Mouse (Mus musculus) heart, postnatal 0 days (tissue): Measurements from ENCODE around the gene Otp. TPM values are rescaled to one million over a fixed set of nuclear protein-coding genes. Genes with fewer than 3 reads are reported as not detected.

Experiments
- ATAC-seq: fragments of 200-750 bp; cut with Nextera tagmentation; 2 replicates; pipeline ENCODE4 v1.8.0; 2017; ENCODE audit warnings: low read depth, moderate number of reproducible peaks, moderate library complexity; ENCODE audit not compliant: insufficient read depth
- DNase-seq: peaks from one replicate; pipeline ENCODE4 v3.0.0-alpha.2; 2016; ENCODE audit warnings: low spot score
- H3K27ac ChIP-seq: fragments of 300-500 bp; sonication (generic); 2 replicates; pipeline ENCODE4 v1.5.1; 2014; ENCODE audit warnings: low read depth, mild to moderate bottlenecking
- H3K27me3 ChIP-seq: fragments of 300-500 bp; sonication (generic); 2 replicates; pipeline ENCODE4 v1.6.1; 2014; ENCODE audit warnings: low read length, mixed read lengths; ENCODE audit not compliant: control insufficient read depth, insufficient read depth
- H3K36me3 ChIP-seq: fragments of 300-500 bp; sonication (generic); replicated peaks from 2 replicates; pipeline ENCODE4 v1.6.1; 2014; ENCODE audit warnings: low read length, mixed read lengths; ENCODE audit not compliant: control insufficient read depth, insufficient read depth
- H3K4me1 ChIP-seq: fragments of 300-500 bp; sonication (generic); 2 replicates; pipeline ENCODE4 v1.6.1; 2014; ENCODE audit warnings: antibody characterized with exemption; ENCODE audit not compliant: control insufficient read depth, insufficient read depth
- H3K4me2 ChIP-seq: fragments of 300-500 bp; sonication (generic); 2 replicates; pipeline ENCODE4 v1.6.1; 2014; ENCODE audit warnings: low read depth, mild to moderate bottlenecking, low read length, moderate library complexity
- H3K4me3 ChIP-seq: fragments of 300-500 bp; sonication (generic); 2 replicates; pipeline ENCODE4 v1.5.1; 2014; ENCODE audit warnings: low read depth, low read length
- H3K9ac ChIP-seq: fragments of 300-500 bp; sonication (generic); replicated peaks from 2 replicates; pipeline ENCODE4 v1.6.1; 2014; ENCODE audit warnings: low read depth, low read length, mixed read lengths
- H3K9me3 ChIP-seq: fragments of 300-500 bp; sonication (generic); replicated peaks from 2 replicates; pipeline ENCODE4 v1.6.1; 2016; ENCODE audit warnings: low read length; ENCODE audit not compliant: control insufficient read depth
- CTCF ChIP-seq: IDR thresholded peaks from 2 replicates; pipeline ENCODE4 v1.5.1; 2016; ENCODE audit warnings: antibody characterized with exemption, control low read depth, low read depth
- EP300 ChIP-seq: IDR thresholded peaks from 2 replicates; pipeline ENCODE4 v1.6.1; 2016; ENCODE audit warnings: antibody characterized with exemption, low read depth
- WGBS: fragments of 180-500 bp; shearing (Covaris S2); extraction: QIAGEN DNeasy Blood & Tissue Kit; methylation state at CpG from one replicate; pipeline ENCODE4 v1.1.7; 2014; 5-methylcytosine and 5-hydroxymethylcytosine counted together
- polyA plus RNA-seq: library from polyadenylated mRNA; unstranded; fragments of >200 nt; fragmentation: Nextera tagmentation; extraction: Ambion mirVana; gene quantifications from 2 replicates; pipeline ENCODE4 v1.2.1, GENCODE M21; 2015
- total RNA-seq: library from RNA; depleted of rRNA; stranded (reverse); fragments of >200 nt; gene quantifications from 2 replicates; pipeline ENCODE4 v1.2.3, GENCODE M21; 2014; ENCODE audit warnings: low replicate concordance

Otp gene
- total and polyA plus RNA-seq, 2 experiments from 2014 or later, result not detected

- Histone ChIP-seq H3K36me3 (no peaks in the 10 kb centered on the region), H3K9ac (no peak overlapping the region), H3K4me3 (no peak overlapping the region), H3K27me3 (peaks cover 98% of the 10 kb centered on the region), H3K4me1 (no peaks in the 10 kb centered on the region), H3K27ac (no peak overlapping the region), H3K9me3 (no peaks in the 10 kb centered on the region), H3K4me2 (no peak overlapping the region)
- TF ChIP-seq EP300, result no peak
- no peak for TF ChIP-seq CTCF
- no peak for ATAC-seq
- DNase-seq, result no peak
- 1% methylated on average over 21 of the region's 21 CpGs for WGBS
Observed at GRCm38 (mm10) chr13:94870461-94871186, 4.8 kb upstream of the Otp start.

- Histone ChIP-seq H3K9ac (no peak overlapping the region), H3K27me3 (peaks cover 99% of the 10 kb centered on the region), H3K4me2 (no peak overlapping the region), H3K36me3 (no peaks in the 10 kb centered on the region), H3K4me3 (no peak overlapping the region), H3K27ac (no peak overlapping the region), H3K4me1 (no peaks in the 10 kb centered on the region), H3K9me3 (no peaks in the 10 kb centered on the region)
- WGBS, result 4% methylated on average over 7 of the region's 7 CpGs
- DNase-seq, result no peak
- TF ChIP-seq EP300 (no peak), CTCF (no peak)
- no peak for ATAC-seq
Observed at GRCm38 (mm10) chr13:94871806-94872320, 3.5 kb upstream of the Otp start.

GRCm38 (mm10) chr13:94872439-94872838, 3.0 kb upstream of the Otp start:
- Histone ChIP-seq H3K4me1 (no peaks in the 10 kb centered on the region), H3K27me3 (peaks cover 99% of the 10 kb centered on the region), H3K36me3 (no peaks in the 10 kb centered on the region), H3K9ac (no peak overlapping the region), H3K9me3 (no peaks in the 10 kb centered on the region), H3K27ac (no peak overlapping the region), H3K4me2 (no peak overlapping the region), H3K4me3 (no peak overlapping the region)
- TF ChIP-seq CTCF (no peak), EP300 (no peak)
- no peak for DNase-seq
- no peak for ATAC-seq
- WGBS, result 2% methylated on average over 19 of the region's 19 CpGs

- peak overlapping the region; percentile 5; the same call in 1 of the 2 replicates for H3K4me3 ChIP-seq
- H3K9ac ChIP-seq, result no peak overlapping the region
- TF ChIP-seq CTCF (no peak), EP300 (no peak)
- 2% methylated on average over 54 of the region's 54 CpGs for WGBS
- no peaks in the 10 kb centered on the region for H3K36me3 ChIP-seq
- ATAC-seq (0 out of 2 replicates have a peak, but pooled peaks have one; percentile 24), DNase-seq (no peak)
- no peak overlapping the region for H3K4me2 ChIP-seq
- H3K27me3 ChIP-seq, result peaks cover 99% of the 10 kb centered on the region
- H3K27ac ChIP-seq, result no peak overlapping the region
- no peaks in the 10 kb centered on the region for H3K4me1 ChIP-seq
- H3K9me3 ChIP-seq, result no peaks in the 10 kb centered on the region
Observed at GRCm38 (mm10) chr13:94873111-94874038, 2.0 kb upstream of the Otp start.

GRCm38 (mm10) chr13:94874039-94874425, 1.4 kb upstream of the Otp start:
- Histone ChIP-seq H3K4me1 (no peaks in the 10 kb centered on the region), H3K4me2 (no peak overlapping the region), H3K9ac (no peak overlapping the region), H3K27ac (no peak overlapping the region), H3K4me3 (0 out of 2 replicates have a peak overlapping the region, but pooled peaks have one; percentile 5), H3K9me3 (no peaks in the 10 kb centered on the region), H3K27me3 (peaks cover 94% of the 10 kb centered on the region), H3K36me3 (no peaks in the 10 kb centered on the region)
- ATAC-seq (no peak), DNase-seq (no peak)
- 8% methylated on average over 8 of the region's 8 CpGs for WGBS
- no peak for TF ChIP-seq EP300
- TF ChIP-seq CTCF, result no peak
